Mouse (Mus musculus): Measurements from ENCODE around the gene Trim8.

The Trim8 gene

DNA sequence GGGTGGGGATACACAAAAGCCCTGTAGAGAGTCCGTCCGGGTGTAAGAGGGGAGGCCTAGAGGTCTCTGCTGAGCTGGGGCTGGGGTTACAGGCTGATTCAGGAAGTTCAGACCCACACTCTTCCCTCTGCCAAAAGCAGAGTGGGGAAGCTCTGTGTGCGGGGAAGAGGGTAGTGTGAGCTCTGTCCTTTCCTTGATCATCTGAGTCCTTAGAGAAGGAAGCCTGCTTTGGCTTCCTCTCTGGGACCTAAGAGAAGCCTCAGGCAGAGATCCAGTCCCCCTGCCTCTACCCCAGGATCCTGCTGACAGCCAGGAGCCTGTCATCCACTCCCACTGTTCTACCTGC, 4.8 kb downstream of the Trim8 start:
- no peak for DNase-seq

DNA sequence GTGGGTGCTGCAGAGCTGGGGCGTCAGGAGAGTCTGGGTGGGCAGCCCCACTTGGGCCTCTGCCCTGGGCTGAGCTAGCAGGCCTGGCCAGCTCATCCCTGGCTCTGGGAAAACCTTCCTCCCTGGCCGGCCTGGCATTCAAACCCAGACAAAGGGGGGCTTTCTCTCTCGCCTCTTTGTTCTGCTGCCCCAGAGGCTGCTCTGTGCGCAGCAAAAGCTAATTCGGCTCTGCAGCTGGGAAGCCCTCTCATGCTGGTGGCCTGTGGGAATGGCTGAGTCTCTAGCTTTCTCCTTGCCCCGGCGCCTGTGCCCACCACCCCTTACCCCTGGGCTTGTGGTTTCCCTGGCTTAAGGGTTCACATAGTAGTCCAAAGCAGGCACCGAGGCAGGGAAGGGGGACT, 5.7 kb downstream of the Trim8 start:
- peak; percentile 71 for DNase-seq

DNA sequence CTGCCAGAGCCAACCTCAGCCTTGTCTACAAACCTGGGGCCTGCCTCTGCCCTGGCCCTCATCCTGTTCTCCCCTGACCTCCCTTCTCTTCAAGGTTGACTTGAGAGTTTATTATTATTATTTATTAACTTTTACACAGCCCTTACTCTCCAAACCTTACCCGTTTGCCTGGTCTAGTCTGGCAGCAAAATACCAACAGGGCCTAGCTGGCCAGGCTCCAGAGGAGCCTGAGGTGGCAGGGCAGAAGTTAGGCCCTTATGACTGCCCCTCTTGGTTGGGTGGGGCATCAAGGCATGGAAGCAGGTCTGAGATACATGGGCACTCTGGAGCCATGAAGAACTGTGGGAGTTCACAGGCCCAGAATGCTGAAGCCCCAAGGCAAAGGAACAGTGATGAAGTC, 6.3 kb downstream of the Trim8 start:
- DNase-seq: no peak

DNA sequence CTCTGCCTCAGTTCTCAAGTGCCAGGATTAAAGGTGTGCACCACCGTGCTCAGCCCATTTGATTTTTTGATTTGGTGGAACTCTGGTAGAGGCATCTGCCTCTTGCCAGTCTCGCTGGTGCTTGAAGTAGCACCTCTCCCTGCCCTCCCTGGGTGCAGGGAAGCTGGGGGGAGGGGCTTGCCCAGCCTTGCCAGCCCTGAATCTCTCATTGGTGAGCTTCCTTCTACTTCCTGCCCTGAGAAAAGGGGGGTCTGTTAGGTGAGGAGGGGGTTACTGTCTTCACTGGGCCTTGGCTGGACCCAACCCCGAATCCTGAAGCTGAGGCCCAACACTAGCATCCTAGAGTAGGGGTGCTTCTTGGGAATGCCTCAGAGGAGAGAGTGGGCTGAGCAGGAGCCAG, 7.2 kb downstream of the Trim8 start:
- no peak for DNase-seq

DNA sequence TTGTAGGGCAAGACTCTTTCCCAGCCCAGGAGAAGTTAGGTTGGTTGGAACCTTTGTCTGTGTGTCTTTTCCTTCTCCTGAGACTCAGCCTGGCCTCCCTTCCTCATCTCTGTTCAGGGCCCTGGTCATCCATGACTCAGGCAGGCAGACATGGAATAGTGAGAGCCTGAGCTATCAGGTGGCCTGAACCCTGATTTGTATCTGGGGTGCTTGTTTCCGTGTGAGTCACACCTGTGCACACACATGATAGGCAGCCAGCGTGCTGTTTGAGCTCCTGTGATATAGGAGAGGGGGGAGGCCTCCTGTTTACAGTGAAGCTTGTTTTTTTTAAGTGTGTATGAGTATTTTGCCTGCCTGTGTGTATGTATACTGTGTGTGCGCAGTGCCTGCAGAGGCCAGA, 7.7 kb downstream of the Trim8 start:
- DNase-seq: no peak

DNA sequence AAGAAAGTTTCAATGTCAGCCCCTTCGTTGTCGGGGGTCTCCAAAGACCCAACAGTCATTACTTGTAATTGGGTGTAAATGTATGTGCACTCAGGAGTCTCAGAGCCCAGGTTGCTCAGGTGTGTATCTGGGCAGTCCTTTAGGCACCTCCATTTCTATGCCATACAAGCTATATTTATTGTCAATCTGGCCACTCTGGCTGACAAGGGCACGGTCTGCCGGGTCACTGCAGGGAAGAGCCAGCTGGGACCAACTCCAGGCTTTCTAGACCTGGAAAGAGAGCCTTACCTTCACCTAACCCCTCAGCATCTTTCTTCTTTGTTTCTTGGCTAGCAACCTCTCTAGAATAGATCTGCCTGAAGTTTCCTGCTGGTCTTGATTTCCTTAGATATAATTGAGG, 8.2 kb downstream of the Trim8 start:
- no peak for DNase-seq

DNA sequence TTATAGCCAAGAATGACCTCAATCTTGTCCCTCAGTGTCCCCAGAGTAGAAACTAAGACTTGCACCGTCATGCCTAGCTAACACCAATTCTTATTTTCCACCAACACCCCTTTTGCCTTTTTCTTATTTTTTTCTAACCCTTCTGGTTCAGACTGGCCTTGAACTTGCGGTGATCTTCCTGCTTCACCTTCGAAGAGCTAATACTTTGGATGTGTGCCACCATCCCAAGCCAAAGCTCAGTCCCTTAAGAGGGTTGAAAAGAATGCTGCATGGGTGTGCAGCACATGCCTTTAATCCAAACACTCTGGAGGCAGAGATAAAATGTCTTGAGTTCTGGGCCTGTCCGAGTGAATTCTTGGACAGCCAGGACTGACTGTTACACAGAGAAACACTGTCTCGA, 8.9 kb downstream of the Trim8 start:
- DNase-seq: no peak

DNA sequence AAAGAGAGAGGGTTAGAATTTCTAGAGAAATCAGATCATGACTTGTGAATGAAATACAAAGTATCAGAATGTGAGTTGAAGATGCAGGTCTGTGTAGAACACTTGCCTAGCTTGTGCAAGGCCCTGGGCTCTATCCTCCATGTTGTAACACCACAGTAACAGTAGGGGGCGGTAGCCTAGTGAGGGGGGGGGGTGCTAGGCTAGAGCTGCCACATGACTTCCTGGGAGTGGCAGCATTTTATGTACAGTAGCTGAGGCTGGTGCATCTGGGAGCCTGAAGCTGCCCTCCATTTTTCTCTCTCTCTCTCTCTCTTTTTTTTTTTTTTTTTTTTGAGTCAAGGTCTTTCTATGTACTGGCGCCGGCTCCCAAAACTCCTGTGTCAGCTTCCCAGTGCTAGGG, 9.3 kb downstream of the Trim8 start:
- no peak for DNase-seq

DNA sequence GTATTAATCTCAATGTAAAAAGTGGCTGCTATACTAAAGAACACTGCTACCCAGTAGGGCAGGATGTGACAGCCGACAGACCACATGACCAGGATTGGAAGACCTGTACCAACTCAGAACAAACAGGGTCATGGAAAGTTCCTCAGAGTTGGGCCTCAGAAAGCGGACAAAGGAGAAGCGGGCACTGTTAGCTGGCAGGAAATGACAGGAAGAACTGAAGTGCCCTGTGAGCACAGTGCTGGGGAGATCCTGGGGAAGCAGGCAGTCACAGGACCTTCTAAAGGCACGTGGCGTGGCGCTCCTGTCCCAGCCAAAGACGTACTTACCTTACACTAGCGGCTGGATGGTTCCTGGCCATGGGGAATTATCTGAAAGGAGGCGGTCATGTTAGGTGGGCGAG, 9.8 kb downstream of the Trim8 start:
- no peak for DNase-seq

DNA sequence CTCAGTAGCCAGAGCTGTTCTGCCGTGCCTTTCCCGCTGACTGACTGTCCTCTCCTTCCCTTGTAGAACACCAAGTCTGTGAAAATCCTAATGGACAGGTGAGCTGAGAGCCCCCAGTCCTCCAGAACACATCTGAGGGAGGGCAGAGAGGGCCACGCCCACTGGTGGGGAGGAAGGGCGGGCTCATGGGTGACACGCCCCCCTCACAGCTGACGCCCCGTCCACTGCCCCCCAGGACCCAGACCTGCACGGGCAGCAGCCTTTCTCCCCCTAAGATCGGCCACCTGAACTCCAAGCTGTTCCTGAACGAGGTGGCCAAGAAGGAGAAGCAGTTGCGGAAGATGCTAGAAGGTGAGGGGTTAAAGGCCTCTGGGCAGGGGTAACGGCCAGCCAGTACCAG, 12.9 kb downstream of the Trim8 start:
- DNase-seq: no peak

DNA sequence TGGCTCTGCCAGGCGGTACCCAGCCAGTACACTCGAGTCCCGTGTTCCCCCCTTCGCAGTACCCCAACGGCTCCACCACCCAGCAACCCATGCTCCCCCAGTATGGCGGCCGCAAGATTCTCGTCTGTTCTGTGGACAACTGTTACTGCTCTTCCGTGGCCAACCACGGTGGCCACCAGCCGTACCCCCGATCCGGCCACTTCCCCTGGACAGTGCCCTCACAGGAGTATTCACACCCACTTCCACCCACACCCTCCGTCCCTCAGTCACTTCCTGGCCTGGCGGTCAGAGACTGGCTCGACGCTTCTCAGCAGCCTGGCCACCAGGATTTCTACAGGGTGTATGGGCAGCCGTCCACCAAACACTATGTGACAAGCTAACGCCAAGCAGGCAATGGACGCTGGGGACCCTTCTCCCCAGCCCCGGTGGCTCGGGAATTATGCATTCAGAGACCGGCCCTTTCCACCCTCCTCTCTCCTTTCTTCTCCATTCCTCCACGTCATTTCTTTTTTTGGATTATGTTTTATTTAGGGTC, 13.9 kb downstream of the Trim8 start:
- no peak for DNase-seq

DNA sequence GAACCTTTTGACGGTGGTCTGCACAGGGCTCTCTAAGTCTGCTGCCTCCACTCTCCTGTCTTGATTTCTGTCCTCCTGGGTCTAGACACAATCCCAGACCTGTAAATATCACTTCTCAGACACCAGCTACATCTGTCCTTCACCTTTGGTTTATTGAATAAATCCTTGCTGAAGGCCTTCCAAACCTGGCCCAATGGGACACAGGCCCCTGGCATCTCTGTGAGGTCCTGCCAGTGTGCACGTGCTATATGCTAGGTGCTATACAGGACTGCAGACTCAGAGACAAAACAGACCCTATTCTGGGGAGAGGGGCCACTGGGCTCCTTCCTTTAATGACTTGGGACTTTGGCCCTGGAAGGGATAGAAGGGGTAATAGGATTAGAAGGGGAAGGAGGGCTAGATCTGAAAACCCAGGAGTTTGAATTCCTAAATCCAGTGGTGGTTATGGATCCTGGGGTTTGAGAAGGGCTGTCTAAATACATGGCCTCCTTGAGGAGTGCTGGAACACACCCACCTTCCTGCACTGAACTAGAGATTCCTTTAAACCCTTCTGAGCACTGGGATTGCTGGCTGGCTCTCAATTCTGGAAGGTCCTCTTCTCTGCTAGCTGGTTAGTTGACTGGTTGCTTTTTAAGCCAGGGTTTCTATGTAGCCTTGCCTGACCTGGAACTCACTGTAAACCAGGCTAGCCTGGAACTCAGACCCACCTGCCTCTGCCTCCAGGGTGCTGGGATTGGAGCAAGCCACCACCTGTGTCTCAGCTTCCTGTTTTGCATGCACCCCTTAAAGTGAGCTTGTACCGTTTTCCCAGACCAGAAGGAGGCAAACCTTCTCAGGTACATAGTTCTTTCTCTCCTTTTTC, 15.4 kb downstream of the Trim8 start:
- DNase-seq: no peak

DNA sequence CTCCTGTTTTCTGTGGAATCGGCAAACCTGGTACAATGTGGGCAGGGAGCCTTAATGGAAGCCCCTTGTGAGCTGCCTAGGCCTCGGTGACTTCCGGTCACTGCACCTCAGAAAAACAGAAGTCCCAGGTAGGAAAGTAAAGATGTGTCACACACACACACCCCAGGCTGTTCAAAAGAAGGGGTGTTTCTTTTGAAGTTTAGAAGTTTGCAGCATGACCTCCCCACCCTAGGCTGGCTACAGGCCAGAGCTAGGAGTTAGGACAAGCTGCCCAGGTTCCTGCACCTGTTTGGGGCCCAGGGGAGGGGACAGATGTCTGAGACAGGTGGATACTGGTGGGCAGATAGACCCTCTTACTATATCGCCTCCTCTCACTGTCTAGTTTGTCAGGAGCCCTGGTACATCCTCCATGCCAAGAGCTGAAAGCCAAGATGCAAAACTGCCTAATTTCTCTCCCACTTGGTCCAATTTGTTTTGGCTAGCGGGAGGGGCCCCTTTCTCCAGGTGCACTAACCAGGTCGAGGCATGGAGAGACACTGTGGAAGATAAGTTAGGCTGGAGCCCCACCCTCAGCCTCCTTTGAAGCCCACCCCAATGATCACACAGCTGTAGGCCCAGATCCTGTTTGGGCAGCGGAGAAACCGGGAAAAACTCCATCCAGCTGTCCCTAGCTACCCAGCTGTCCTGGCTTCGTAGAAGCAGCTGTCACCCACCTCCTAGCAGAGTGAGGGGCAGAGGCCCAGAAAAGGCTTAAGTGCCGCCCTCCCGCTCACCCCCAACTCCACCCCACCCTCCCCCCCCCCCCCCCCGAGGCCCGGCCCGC, 16.2 kb downstream of the Trim8 start:
- peak; percentile 65 for DNase-seq

DNA sequence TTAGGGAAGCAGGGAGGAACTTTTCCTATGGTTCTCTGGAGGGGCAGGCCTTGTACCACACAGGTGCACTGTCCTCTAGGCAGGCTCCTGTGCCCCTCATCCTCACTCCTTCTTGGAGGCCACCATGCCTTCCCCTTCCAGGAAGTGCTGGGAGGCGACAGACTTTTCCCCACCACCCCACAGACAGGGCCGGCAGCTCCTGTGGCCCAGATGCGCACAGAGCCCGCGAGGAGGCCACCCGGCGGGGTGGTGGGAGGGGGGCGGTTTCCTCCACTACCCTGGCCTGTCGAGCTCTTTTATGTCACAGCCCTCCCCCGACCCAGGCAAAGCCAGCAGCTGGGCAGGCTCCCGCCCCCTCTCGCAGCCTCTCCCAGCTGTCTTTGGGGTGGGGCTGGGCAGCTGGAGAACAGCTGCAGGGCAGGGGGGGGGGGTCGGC, 16.9 kb downstream of the Trim8 start:
- peak; percentile 81 for DNase-seq

DNA sequence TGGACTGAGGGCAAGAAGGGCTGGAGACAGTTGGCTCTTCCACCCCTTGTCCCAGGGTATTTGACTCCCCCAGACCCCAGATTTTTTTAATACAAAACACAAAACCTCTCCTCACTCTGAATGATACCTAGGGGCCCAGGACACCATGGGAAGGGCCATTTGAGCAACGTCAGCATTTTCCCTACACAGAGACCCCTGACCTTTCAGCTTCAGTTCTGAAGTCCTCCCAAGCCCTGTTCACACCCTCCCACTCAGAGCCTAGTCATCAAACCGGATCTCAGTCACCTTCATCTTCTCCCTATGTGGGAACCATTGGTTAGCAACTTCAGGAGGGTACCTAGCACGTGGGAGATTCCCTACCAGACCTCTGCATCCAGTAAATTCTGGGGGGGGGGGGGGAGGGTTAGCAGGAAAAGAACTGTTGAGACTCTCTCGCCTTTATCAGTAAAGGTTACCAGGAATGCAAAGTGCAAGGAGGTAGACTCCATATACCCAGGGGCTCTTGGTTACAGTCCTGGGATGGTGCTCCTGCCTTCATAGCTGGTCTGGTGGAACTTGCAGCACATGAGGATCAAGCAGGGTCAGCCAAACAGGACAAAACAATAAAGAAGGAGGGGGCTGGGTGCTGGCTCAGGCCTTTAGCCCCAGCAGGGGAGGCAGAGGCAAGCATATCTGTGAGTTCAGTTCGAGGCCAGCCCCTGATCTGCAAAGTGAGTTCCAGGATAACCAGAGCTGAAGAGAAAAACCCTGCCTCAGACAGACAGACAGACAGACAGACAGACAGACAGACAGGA, 17.5 kb downstream of the Trim8 start:
- no peak for DNase-seq

DNA sequence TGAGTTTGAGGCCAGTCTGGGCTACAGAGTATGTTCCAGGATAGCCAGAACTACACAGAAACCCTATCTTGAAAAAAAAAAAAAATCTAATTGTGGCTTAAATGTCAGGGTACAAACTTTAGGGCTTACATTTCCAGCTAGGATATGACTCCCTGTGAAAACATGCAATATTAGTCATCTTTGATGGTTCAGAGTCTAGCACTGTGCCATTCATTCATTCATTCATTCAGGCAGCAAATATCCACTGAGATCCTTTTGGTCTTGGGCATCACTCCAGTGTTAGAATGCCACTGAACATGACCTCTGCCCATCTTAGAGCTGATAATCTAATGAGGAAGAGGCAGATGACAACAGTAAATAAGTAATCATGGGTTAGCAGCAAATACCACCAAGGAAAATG, 20.2 kb downstream of the Trim8 start:
- DNase-seq: no peak

DNA sequence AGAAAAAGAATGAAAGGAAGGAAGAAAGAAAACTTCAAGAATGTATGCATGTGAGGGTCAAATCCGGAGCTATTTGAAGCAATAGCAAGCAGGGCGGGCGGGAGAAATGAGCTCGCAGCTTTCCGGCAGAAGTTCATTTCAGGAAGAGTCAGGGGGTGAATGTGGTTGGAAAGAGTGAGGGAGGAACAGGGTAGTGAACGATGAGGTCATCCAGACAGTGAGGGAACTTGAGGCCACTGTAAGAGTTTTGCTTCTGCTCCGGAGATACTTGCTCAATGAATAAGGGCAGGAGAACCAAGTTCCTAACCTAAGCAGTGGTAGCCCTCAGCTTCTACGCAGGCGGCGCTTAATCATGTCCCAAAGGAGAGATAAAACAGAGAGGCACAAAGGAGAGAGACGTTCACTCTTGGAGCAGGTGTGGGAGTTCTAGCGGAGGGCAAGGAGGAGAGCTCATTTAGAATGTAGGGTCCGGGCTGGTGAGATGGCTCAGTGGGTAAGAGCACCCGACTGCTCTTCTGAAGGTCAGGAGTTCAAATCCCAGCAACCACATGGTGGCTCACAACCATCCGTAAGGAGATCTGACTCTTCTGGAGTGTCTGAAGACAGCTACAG, 21.0 kb downstream of the Trim8 start:
- DNase-seq: no peak

DNA sequence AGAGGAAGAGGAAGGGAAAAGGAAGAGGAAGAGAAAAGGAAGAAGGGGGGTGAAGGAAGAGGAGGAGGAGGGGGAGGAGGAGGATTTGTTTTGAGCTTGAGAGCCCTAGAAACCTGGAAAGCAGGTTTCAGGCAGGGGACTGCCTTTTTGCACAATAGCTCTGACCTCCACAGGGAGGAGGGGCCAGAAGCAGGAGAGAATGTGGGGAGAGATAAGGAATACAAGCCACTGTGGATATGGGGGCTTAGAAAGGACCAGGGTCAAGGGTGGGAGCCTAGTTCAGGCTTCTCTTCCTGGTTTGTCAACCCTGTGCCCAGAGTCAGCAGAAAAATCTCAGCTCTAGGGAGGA, 21.6 kb downstream of the Trim8 start:
- DNase-seq: no peak

DNA sequence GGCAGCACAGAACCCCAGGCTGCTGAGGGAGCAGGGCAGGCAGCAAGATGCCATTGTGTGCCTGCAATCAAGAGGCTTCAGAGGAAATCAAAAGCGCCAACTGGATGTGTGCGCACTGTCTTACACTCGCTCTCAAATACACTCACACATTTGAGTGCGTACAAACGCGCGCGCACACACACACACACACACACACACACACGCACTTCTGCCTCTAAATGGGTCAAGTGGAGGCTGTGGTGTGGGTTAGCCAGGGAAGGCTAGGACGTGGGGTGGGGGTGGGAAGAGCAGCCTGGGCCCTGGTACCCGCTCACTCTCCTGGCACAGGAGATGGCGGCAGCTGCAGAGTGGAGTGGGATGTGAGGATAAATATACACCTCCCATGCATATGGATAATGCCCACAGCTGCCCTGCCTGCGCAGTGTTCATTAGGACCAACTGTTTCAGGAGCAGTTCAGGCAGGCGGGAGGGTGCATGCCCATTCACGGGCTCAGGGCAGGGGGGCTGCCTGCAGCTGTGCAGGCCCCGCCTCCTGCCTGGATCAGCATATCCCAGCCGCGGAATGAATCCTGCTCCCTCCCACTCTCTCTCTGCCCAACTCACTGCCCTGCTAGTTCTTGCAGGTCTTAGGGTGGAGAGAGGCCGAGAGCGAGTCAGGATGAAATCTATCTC, 22.1 kb downstream of the Trim8 start:
- peak; percentile 90 for DNase-seq

DNA sequence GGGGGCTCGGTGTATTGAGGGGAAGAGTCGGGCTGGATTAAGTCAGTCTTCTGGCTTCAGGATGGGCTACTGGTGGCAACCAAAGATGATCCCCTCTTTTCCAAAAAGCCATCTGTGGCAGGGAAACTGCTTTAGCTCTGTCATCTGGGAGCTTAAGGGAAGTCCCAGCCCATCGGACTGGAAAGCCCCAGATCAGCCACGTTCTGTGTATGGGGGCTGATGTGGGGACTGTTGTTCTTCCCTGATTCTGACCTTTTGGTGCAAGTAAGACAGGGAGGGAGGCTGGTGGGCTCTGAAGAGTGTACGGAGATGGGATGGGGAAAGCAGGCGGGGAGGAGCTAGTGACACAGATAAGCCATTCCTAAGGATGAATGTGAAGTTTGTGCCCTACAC, 22.6 kb downstream of the Trim8 start:
- DNase-seq: no peak

DNA sequence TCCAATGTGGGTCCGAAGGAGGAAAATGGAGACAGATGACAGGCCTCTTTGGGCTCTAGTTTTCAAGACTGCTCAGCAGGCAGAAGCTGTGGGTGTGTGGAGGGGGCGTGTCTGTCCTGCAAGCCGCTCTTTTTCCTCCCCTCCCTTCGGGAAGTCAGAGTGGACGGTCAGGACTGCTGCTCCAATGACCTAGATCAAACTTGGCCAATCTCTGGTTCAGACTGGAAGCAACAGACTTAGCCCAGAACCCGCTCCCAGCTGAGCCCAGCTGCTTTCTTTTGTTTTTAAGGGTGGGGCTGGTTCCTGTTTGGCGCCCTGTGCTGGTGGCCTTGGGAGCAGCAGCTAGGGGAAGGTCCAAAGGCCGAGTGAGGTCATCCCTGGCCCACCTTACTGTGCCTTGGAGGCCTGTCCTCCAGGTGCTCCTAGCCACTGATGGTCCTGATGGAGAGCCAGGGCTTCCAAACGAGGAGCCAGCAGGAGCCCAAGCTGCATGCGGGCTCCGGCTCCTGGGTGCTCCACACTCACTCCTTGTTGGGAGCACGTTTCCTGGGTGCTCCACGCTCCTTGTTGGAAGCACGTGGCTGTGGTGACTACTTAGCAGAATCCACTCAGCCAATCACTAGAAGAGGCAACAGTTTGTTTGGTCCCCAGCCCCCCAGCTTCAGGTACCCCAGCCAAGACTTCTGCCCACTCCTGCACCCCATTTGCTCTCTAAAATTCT, 23.3 kb downstream of the Trim8 start:
- DNase-seq: peak; percentile 65
